Mouse (Mus musculus) left cerebral cortex, adult 8-10 months (tissue): Measurements from ENCODE around the gene Ppfibp2. TPM values are rescaled to one million over a fixed set of nuclear protein-coding genes. Genes with fewer than 3 reads are reported as not detected.

Source experiments
- DNase-seq, 2 experiments: peaks; one replicate each; pipeline ENCODE4 v3.0.0; 2022; ENCODE audit warnings: low spot score in 2 of 2
- total RNA-seq, 4 experiments: library from RNA; stranded (reverse); gene quantifications; 2 replicates each; pipeline ENCODE4 v1.2.4; 2022

Ppfibp2 gene
- total RNA-seq, 4 experiments from 2014 or later: 8.2 to 11.8 (median 9.8) TPM

- DNase-seq: no peak
These were observed 68.6 kb downstream of the Ppfibp2 start for GRCm38 (mm10) chr7:107663621-107664020.

- no peak for DNase-seq
These were observed 69.4 kb downstream of the Ppfibp2 start for GRCm38 (mm10) chr7:107664063-107665056.

- peak in 1 of 2 experiments; percentile 33 for DNase-seq
These were observed 70.2 kb downstream of the Ppfibp2 start for GRCm38 (mm10) chr7:107665221-107665585.

- DNase-seq: peak; percentile 18 to 32
These were observed 70.7 kb downstream of the Ppfibp2 start for GRCm38 (mm10) chr7:107665586-107666261.

GRCm38 (mm10) chr7:107666262-107666902, 71.4 kb downstream of the Ppfibp2 start:
- no peak for DNase-seq

GRCm38 (mm10) chr7:107668514-107668913, 73.5 kb downstream of the Ppfibp2 start:
- DNase-seq: no peak

GRCm38 (mm10) chr7:107675224-107675623, 80.2 kb downstream of the Ppfibp2 start:
- no peak for DNase-seq

GRCm38 (mm10) chr7:107680151-107680852, 85.3 kb downstream of the Ppfibp2 start:
- no peak for DNase-seq

- DNase-seq: no peak
These were observed 86.3 kb downstream of the Ppfibp2 start for GRCm38 (mm10) chr7:107681306-107681705.

- DNase-seq: no peak
These were observed 88.2 kb downstream of the Ppfibp2 start for GRCm38 (mm10) chr7:107683162-107683561.

GRCm38 (mm10) chr7:107683622-107684021, 88.6 kb downstream of the Ppfibp2 start:
- no peak for DNase-seq

- DNase-seq: no peak
These were observed 90.4 kb downstream of the Ppfibp2 start for GRCm38 (mm10) chr7:107685238-107685954.

- DNase-seq: no peak
These were observed 90.9 kb downstream of the Ppfibp2 start for GRCm38 (mm10) chr7:107685955-107686285.

- no peak for DNase-seq
These were observed 92.4 kb downstream of the Ppfibp2 start for GRCm38 (mm10) chr7:107687412-107687811.

GRCm38 (mm10) chr7:107688040-107688439, 93.0 kb downstream of the Ppfibp2 start:
- DNase-seq: no peak

GRCm38 (mm10) chr7:107690426-107691221, 95.6 kb downstream of the Ppfibp2 start:
- DNase-seq: no peak

GRCm38 (mm10) chr7:107691493-107691892, 96.5 kb downstream of the Ppfibp2 start:
- no peak for DNase-seq

- no peak for DNase-seq
These were observed 99.4 kb downstream of the Ppfibp2 start for GRCm38 (mm10) chr7:107694254-107694947.

GRCm38 (mm10) chr7:107697066-107697465, 102.1 kb downstream of the Ppfibp2 start:
- DNase-seq: no peak
